Mouse (Mus musculus): ENCODE data around the gene Timm50. TPM values are rescaled to one million over a fixed set of nuclear protein-coding genes. Genes with fewer than 3 reads are reported as not detected.

The Timm50 gene
- polyA plus RNA-seq, 1 experiment = not detected

- peaks cover 2% of the 10 kb centered on the region; the same call in 1 of the 2 replicates for H3K4me1 ChIP-seq (ENCODE audit: control insufficient read depth, insufficient read depth, low read length)
- no peak overlapping the region for H3K27ac ChIP-seq (ENCODE audit: insufficient read depth, low read depth, low read length)
- peak overlapping the region; percentile 100 for H3K4me3 ChIP-seq (ENCODE audit: insufficient read depth, low read depth, low read length)
- TF ChIP-seq POLR2A (IDR thresholded peaks at IDR 0.05; ENCODE audit: insufficient read depth, low read depth, low read length) = no peak
- no peak for TF ChIP-seq CTCF (IDR thresholded peaks at IDR 0.05; ENCODE audit: insufficient read depth, low read depth, low read length)
- 19% methylated on average over 16 of the region's 16 CpGs for WGBS
Observed at GRCm38 (mm10) chr7:28268576-28268975, 43.3 kb downstream of the Timm50 start.

GRCm38 (mm10) chr7:28268042-28268531 lies 43.8 kb downstream of the Timm50 start:
- H3K4me3 ChIP-seq (ENCODE audit: insufficient read depth, low read depth, low read length) = peak overlapping the region; percentile 100
- H3K4me1 ChIP-seq (ENCODE audit: control insufficient read depth, insufficient read depth, low read length) = peaks cover 2% of the 10 kb centered on the region; the same call in 1 of the 2 replicates
- 6% methylated on average over 62 of the region's 62 CpGs for WGBS
- H3K27ac ChIP-seq (ENCODE audit: insufficient read depth, low read depth, low read length) = peak overlapping the region; percentile 91
- no peak for TF ChIP-seq CTCF (IDR thresholded peaks at IDR 0.05; ENCODE audit: insufficient read depth, low read depth, low read length)

GRCm38 (mm10) chr7:28267129-28268041 lies 44.5 kb downstream of the Timm50 start, which contains the start of gene Eid2:
Gene Eid2, plus strand, starts transcription at chr7:28267881.
- Histone ChIP-seq H3K4me1 (ENCODE audit: control insufficient read depth, insufficient read depth, low read length) (peaks cover 2% of the 10 kb centered on the region; the same call in 1 of the 2 replicates), H3K27ac (ENCODE audit: insufficient read depth, low read depth, low read length) (peak within 1 kb of the TSS; percentile 91), H3K4me3 (ENCODE audit: insufficient read depth, low read depth, low read length) (peak within 1 kb of the TSS; percentile 100)
- WGBS = 7% methylated on average over 57 of the region's 57 CpGs
- TF ChIP-seq POLR2A (IDR thresholded peaks at IDR 0.05; ENCODE audit: insufficient read depth, low read depth, low read length) = peak; percentile 78
- no peak for TF ChIP-seq CTCF (IDR thresholded peaks at IDR 0.05; ENCODE audit: insufficient read depth, low read depth, low read length)

GRCm38 (mm10) chr7:28265391-28265790 lies 46.5 kb downstream of the Timm50 start:
- Histone ChIP-seq H3K27ac (ENCODE audit: insufficient read depth, low read depth, low read length) (no peak overlapping the region), H3K4me3 (ENCODE audit: insufficient read depth, low read depth, low read length) (no peak overlapping the region), H3K4me1 (ENCODE audit: control insufficient read depth, insufficient read depth, low read length) (peaks cover 2% of the 10 kb centered on the region; the same call in 1 of the 2 replicates)
- TF ChIP-seq CTCF (IDR thresholded peaks at IDR 0.05; ENCODE audit: insufficient read depth, low read depth, low read length) (no peak), POLR2A (IDR thresholded peaks at IDR 0.05; ENCODE audit: insufficient read depth, low read depth, low read length) (no peak)
- WGBS = 53% methylated on average over 13 of the region's 13 CpGs

GRCm38 (mm10) chr7:28263786-28264185 lies 48.1 kb downstream of the Timm50 start:
- Histone ChIP-seq H3K4me3 (ENCODE audit: insufficient read depth, low read depth, low read length) (no peak overlapping the region), H3K27ac (ENCODE audit: insufficient read depth, low read depth, low read length) (no peak overlapping the region), H3K4me1 (ENCODE audit: control insufficient read depth, insufficient read depth, low read length) (no peaks in the 10 kb centered on the region)
- WGBS = 4% methylated on average over 15 of the region's 15 CpGs
- TF ChIP-seq CTCF (IDR thresholded peaks at IDR 0.05; ENCODE audit: insufficient read depth, low read depth, low read length) = no peak
- TF ChIP-seq POLR2A (IDR thresholded peaks at IDR 0.05; ENCODE audit: insufficient read depth, low read depth, low read length) = no peak

GRCm38 (mm10) chr7:28262861-28263260 lies 49.0 kb downstream of the Timm50 start:
- TF ChIP-seq CTCF (IDR thresholded peaks at IDR 0.05; ENCODE audit: insufficient read depth, low read depth, low read length) (no peak), POLR2A (IDR thresholded peaks at IDR 0.05; ENCODE audit: insufficient read depth, low read depth, low read length) (no peak)
- 51% methylated on average over 5 of the region's 5 CpGs for WGBS
- Histone ChIP-seq H3K4me3 (ENCODE audit: insufficient read depth, low read depth, low read length) (no peak overlapping the region), H3K4me1 (ENCODE audit: control insufficient read depth, insufficient read depth, low read length) (no peaks in the 10 kb centered on the region), H3K27ac (ENCODE audit: insufficient read depth, low read depth, low read length) (no peak overlapping the region)

Other genes with a start within 250 kb of the Timm50 start
- not detected in 2 replicates for gene Fcgbp, start 240.8 kb downstream of the Timm50 start, polyA plus RNA-seq (2012; ENCODE audit: insufficient read depth, insufficient read length, low replicate concordance, missing spikeins)
- not detected in 2 replicates for gene 9530053A07Rik, start 182.6 kb downstream of the Timm50 start, polyA plus RNA-seq (2012; ENCODE audit: insufficient read depth, insufficient read length, low replicate concordance, missing spikeins)
- not detected in 2 replicates for gene Fbl, start 142.4 kb downstream of the Timm50 start, polyA plus RNA-seq (2012; ENCODE audit: insufficient read depth, insufficient read length, low replicate concordance, missing spikeins)
- gene Dyrk1b, start 132.6 kb downstream of the Timm50 start, polyA plus RNA-seq (2012; ENCODE audit: insufficient read depth, insufficient read length, low replicate concordance, missing spikeins) = not detected in 2 replicates
- gene Eid2, start 44.2 kb downstream of the Timm50 start, polyA plus RNA-seq (2012; ENCODE audit: insufficient read depth, insufficient read length, low replicate concordance, missing spikeins) = not detected in 2 replicates
- gene Eid2b, start 34.3 kb downstream of the Timm50 start, polyA plus RNA-seq (2012; ENCODE audit: insufficient read depth, insufficient read length, low replicate concordance, missing spikeins) = not detected in 2 replicates
- gene Selenov, start 20.9 kb downstream of the Timm50 start, polyA plus RNA-seq (2012; ENCODE audit: insufficient read depth, insufficient read length, low replicate concordance, missing spikeins) = not detected in 2 replicates
- gene Dll3, start 9.8 kb downstream of the Timm50 start, polyA plus RNA-seq (2012; ENCODE audit: insufficient read depth, insufficient read length, low replicate concordance, missing spikeins) = not detected in 2 replicates
- gene Supt5, start 26.7 kb upstream of the Timm50 start, polyA plus RNA-seq (2012; ENCODE audit: insufficient read depth, insufficient read length, low replicate concordance, missing spikeins) = not detected in 2 replicates
- gene Rps16, start 38.6 kb upstream of the Timm50 start, polyA plus RNA-seq (2012; ENCODE audit: insufficient read depth, insufficient read length, low replicate concordance, missing spikeins) = 767 TPM in 1 of 2 replicates, not detected in the other
- gene Plekhg2, start 60.5 kb upstream of the Timm50 start, polyA plus RNA-seq (2012; ENCODE audit: insufficient read depth, insufficient read length, low replicate concordance, missing spikeins) = not detected in 2 replicates
- gene Zfp36, start 68.2 kb upstream of the Timm50 start, polyA plus RNA-seq (2012; ENCODE audit: insufficient read depth, insufficient read length, low replicate concordance, missing spikeins) = not detected in 2 replicates
- gene Med29, start 80.6 kb upstream of the Timm50 start, polyA plus RNA-seq (2012; ENCODE audit: insufficient read depth, insufficient read length, low replicate concordance, missing spikeins) = not detected in 2 replicates
- gene Paf1, start 80.9 kb upstream of the Timm50 start, polyA plus RNA-seq (2012; ENCODE audit: insufficient read depth, insufficient read length, low replicate concordance, missing spikeins) = 1,326 TPM in 1 of 2 replicates, not detected in the other
- not detected in 2 replicates for gene Gmfg, start 125.4 kb upstream of the Timm50 start, polyA plus RNA-seq (2012; ENCODE audit: insufficient read depth, insufficient read length, low replicate concordance, missing spikeins)
- not detected in 2 replicates for gene Lrfn1, start 139.9 kb upstream of the Timm50 start, polyA plus RNA-seq (2012; ENCODE audit: insufficient read depth, insufficient read length, low replicate concordance, missing spikeins)
- not detected in 2 replicates for gene Ifnl2, start 198.4 kb upstream of the Timm50 start, polyA plus RNA-seq (2012; ENCODE audit: insufficient read depth, insufficient read length, low replicate concordance, missing spikeins)
- not detected in 2 replicates for gene Ifnl3, start 210.8 kb upstream of the Timm50 start, polyA plus RNA-seq (2012; ENCODE audit: insufficient read depth, insufficient read length, low replicate concordance, missing spikeins)
- gene Sycn, start 228.8 kb upstream of the Timm50 start, polyA plus RNA-seq (2012; ENCODE audit: insufficient read depth, insufficient read length, low replicate concordance, missing spikeins) = not detected in 2 replicates
- not detected in 2 replicates for gene Nccrp1, start 235.2 kb upstream of the Timm50 start, polyA plus RNA-seq (2012; ENCODE audit: insufficient read depth, insufficient read length, low replicate concordance, missing spikeins)

All from olfactory bulb, adult 2 months (tissue).